Mouse (Mus musculus): Measurements from ENCODE around the gene Adm. TPM values are rescaled to one million over a fixed set of nuclear protein-coding genes. Genes with fewer than 3 reads are reported as not detected.
"Not testable (repeated sequence)": the region's sequence is repeated elsewhere in the genome, so short reads cannot be mapped to it uniquely, and the experiment has no call there.

Adm gene
- 1.4 and 3.2 TPM in 2 replicates for polyA plus RNA-seq (2014; fragmentation: Nextera tagmentation; extraction: Ambion mirVana)

- Histone ChIP-seq H3K36me3 (ENCODE audit: control insufficient read depth, insufficient read depth, low read length) (no peaks in the 10 kb centered on the region), H3K9me3 (ENCODE audit: control insufficient read depth, low read length) (no peaks in the 10 kb centered on the region), H3K4me2 (ENCODE audit: low read length) (peak within 1 kb of the TSS; percentile 73), H3K4me3 (replicated peaks; ENCODE audit: low read depth, low read length) (peak within 1 kb of the TSS; percentile 36), H3K27ac (replicated peaks; ENCODE audit: low read depth, low read length) (no peak within 1 kb of the TSS), H3K27me3 (ENCODE audit: control insufficient read depth, insufficient read depth, low read length) (peaks cover 65% of the 10 kb centered on the region), H3K9ac (replicated peaks; ENCODE audit: low read length) (no peak within 1 kb of the TSS; the same call in 1 of the 2 replicates), H3K4me1 (ENCODE audit: control insufficient read depth, insufficient read depth, low read length) (peaks cover 30% of the 10 kb centered on the region)
- DNase-seq = peak; percentile 75
- no peak; the same call in 1 of the 2 replicates for ATAC-seq (ENCODE audit: low FRiP score, low TSS enrichment)
- 1% methylated on average over 30 of the region's 30 CpGs for WGBS
These were observed at the start of gene Adm for GRCm38 (mm10) chr7:110627486-110628272. Gene Adm, plus strand, starts transcription at chr7:110627661.

GRCm38 (mm10) chr7:110583705-110584104 lies 43.8 kb upstream of the Adm start:
- H3K9ac ChIP-seq (replicated peaks; ENCODE audit: low read length) = no peak overlapping the region
- no peak overlapping the region for H3K27ac ChIP-seq (replicated peaks; ENCODE audit: low read depth, low read length)
- DNase-seq = no peak
- no peak overlapping the region for H3K4me3 ChIP-seq (replicated peaks; ENCODE audit: low read depth, low read length)
- ATAC-seq (ENCODE audit: low FRiP score, low TSS enrichment) = no peak
- no peak overlapping the region for H3K4me2 ChIP-seq (ENCODE audit: low read length)
- no peaks in the 10 kb centered on the region for H3K36me3 ChIP-seq (ENCODE audit: control insufficient read depth, insufficient read depth, low read length)
- H3K4me1 ChIP-seq (ENCODE audit: control insufficient read depth, insufficient read depth, low read length) = no peaks in the 10 kb centered on the region
- H3K9me3 ChIP-seq (ENCODE audit: control insufficient read depth, low read length) = no peaks in the 10 kb centered on the region
- H3K27me3 ChIP-seq (ENCODE audit: control insufficient read depth, insufficient read depth, low read length) = no peaks in the 10 kb centered on the region
- 97% methylated on average over 3 of the region's 3 CpGs for WGBS

GRCm38 (mm10) chr7:110584159-110584558 lies 43.3 kb upstream of the Adm start:
- Histone ChIP-seq H3K36me3 (ENCODE audit: control insufficient read depth, insufficient read depth, low read length) (no peaks in the 10 kb centered on the region), H3K4me2 (ENCODE audit: low read length) (no peak overlapping the region), H3K4me1 (ENCODE audit: control insufficient read depth, insufficient read depth, low read length) (no peaks in the 10 kb centered on the region), H3K27ac (replicated peaks; ENCODE audit: low read depth, low read length) (no peak overlapping the region), H3K9me3 (ENCODE audit: control insufficient read depth, low read length) (no peaks in the 10 kb centered on the region), H3K27me3 (ENCODE audit: control insufficient read depth, insufficient read depth, low read length) (no peaks in the 10 kb centered on the region), H3K9ac (replicated peaks; ENCODE audit: low read length) (no peak overlapping the region), H3K4me3 (replicated peaks; ENCODE audit: low read depth, low read length) (no peak overlapping the region)
- WGBS = 76% methylated on average over 2 of the region's 2 CpGs
- ATAC-seq (ENCODE audit: low FRiP score, low TSS enrichment) (no peak), DNase-seq (no peak)

GRCm38 (mm10) chr7:110585250-110585649 lies 42.2 kb upstream of the Adm start:
- Histone ChIP-seq H3K4me1 (ENCODE audit: control insufficient read depth, insufficient read depth, low read length) (no peaks in the 10 kb centered on the region), H3K4me2 (ENCODE audit: low read length) (no peak overlapping the region), H3K9me3 (ENCODE audit: control insufficient read depth, low read length) (no peaks in the 10 kb centered on the region), H3K27ac (replicated peaks; ENCODE audit: low read depth, low read length) (no peak overlapping the region), H3K9ac (replicated peaks; ENCODE audit: low read length) (no peak overlapping the region), H3K36me3 (ENCODE audit: control insufficient read depth, insufficient read depth, low read length) (no peaks in the 10 kb centered on the region), H3K4me3 (replicated peaks; ENCODE audit: low read depth, low read length) (no peak overlapping the region), H3K27me3 (ENCODE audit: control insufficient read depth, insufficient read depth, low read length) (no peaks in the 10 kb centered on the region)
- DNase-seq = no peak
- 90% methylated on average over 2 of the region's 2 CpGs for WGBS
- no peak for ATAC-seq (ENCODE audit: low FRiP score, low TSS enrichment)

GRCm38 (mm10) chr7:110587721-110588120 lies 39.7 kb upstream of the Adm start:
- Histone ChIP-seq H3K27me3 (ENCODE audit: control insufficient read depth, insufficient read depth, low read length) (no peaks in the 10 kb centered on the region), H3K9me3 (ENCODE audit: control insufficient read depth, low read length) (no peaks in the 10 kb centered on the region), H3K27ac (replicated peaks; ENCODE audit: low read depth, low read length) (no peak overlapping the region), H3K4me2 (ENCODE audit: low read length) (no peak overlapping the region), H3K36me3 (ENCODE audit: control insufficient read depth, insufficient read depth, low read length) (no peaks in the 10 kb centered on the region), H3K9ac (replicated peaks; ENCODE audit: low read length) (no peak overlapping the region), H3K4me1 (ENCODE audit: control insufficient read depth, insufficient read depth, low read length) (no peaks in the 10 kb centered on the region), H3K4me3 (replicated peaks; ENCODE audit: low read depth, low read length) (no peak overlapping the region)
- no peak for ATAC-seq (ENCODE audit: low FRiP score, low TSS enrichment)
- WGBS = 100% methylated on average over 1 of the region's 1 CpGs
- DNase-seq = no peak

GRCm38 (mm10) chr7:110593991-110594390 lies 33.5 kb upstream of the Adm start:
- not testable (repeated sequence) for DNase-seq

GRCm38 (mm10) chr7:110597141-110597540 lies 30.3 kb upstream of the Adm start:
- Histone ChIP-seq H3K36me3 (ENCODE audit: control insufficient read depth, insufficient read depth, low read length) (0 out of 2 replicates have a peak, but pooled peaks cover 4% of the 10 kb centered on the region), H3K4me2 (ENCODE audit: low read length) (no peak overlapping the region), H3K27me3 (ENCODE audit: control insufficient read depth, insufficient read depth, low read length) (no peaks in the 10 kb centered on the region), H3K9ac (replicated peaks; ENCODE audit: low read length) (no peak overlapping the region), H3K9me3 (ENCODE audit: control insufficient read depth, low read length) (no peaks in the 10 kb centered on the region), H3K27ac (replicated peaks; ENCODE audit: low read depth, low read length) (no peak overlapping the region), H3K4me1 (ENCODE audit: control insufficient read depth, insufficient read depth, low read length) (no peaks in the 10 kb centered on the region), H3K4me3 (replicated peaks; ENCODE audit: low read depth, low read length) (no peak overlapping the region)
- ATAC-seq (ENCODE audit: low FRiP score, low TSS enrichment) (no peak), DNase-seq (no peak)
- 93% methylated on average over 1 of the region's 1 CpGs for WGBS

More at GRCm38 (mm10) chr7:110593991-110594390, 33.5 kb upstream of the Adm start:
- H3K9ac ChIP-seq (replicated peaks; ENCODE audit: low read length); ATAC-seq (ENCODE audit: low FRiP score, low TSS enrichment); H3K9me3 ChIP-seq (ENCODE audit: control insufficient read depth, low read length); H3K4me3 ChIP-seq (replicated peaks; ENCODE audit: low read depth, low read length); H3K4me1 ChIP-seq (ENCODE audit: control insufficient read depth, insufficient read depth, low read length); H3K27me3 ChIP-seq (ENCODE audit: control insufficient read depth, insufficient read depth, low read length); H3K36me3 ChIP-seq (ENCODE audit: control insufficient read depth, insufficient read depth, low read length); H3K27ac ChIP-seq (replicated peaks; ENCODE audit: low read depth, low read length); H3K4me2 ChIP-seq (ENCODE audit: low read length): not testable (repeated sequence)
- WGBS = 96% methylated on average over 3 of the region's 3 CpGs

GRCm38 (mm10) chr7:110605476-110605875 lies 22.0 kb upstream of the Adm start:
- DNase-seq = no peak
- 69% methylated on average over 4 of the region's 4 CpGs for WGBS
- H3K9ac ChIP-seq (replicated peaks; ENCODE audit: low read length) = no peak overlapping the region
- H3K4me1 ChIP-seq (ENCODE audit: control insufficient read depth, insufficient read depth, low read length) = no peaks in the 10 kb centered on the region
- H3K36me3 ChIP-seq (ENCODE audit: control insufficient read depth, insufficient read depth, low read length) = no peaks in the 10 kb centered on the region
- no peak for ATAC-seq (ENCODE audit: low FRiP score, low TSS enrichment)
- no peaks in the 10 kb centered on the region for H3K27me3 ChIP-seq (ENCODE audit: control insufficient read depth, insufficient read depth, low read length)
- no peak overlapping the region for H3K27ac ChIP-seq (replicated peaks; ENCODE audit: low read depth, low read length)
- no peak overlapping the region for H3K4me2 ChIP-seq (ENCODE audit: low read length)
- no peak overlapping the region for H3K4me3 ChIP-seq (replicated peaks; ENCODE audit: low read depth, low read length)
- H3K9me3 ChIP-seq (ENCODE audit: control insufficient read depth, low read length) = no peaks in the 10 kb centered on the region

- WGBS = 100% methylated on average over 1 of the region's 1 CpGs
- Histone ChIP-seq H3K9me3 (ENCODE audit: control insufficient read depth, low read length) (no peaks in the 10 kb centered on the region), H3K4me2 (ENCODE audit: low read length) (no peak overlapping the region), H3K4me3 (replicated peaks; ENCODE audit: low read depth, low read length) (no peak overlapping the region), H3K27ac (replicated peaks; ENCODE audit: low read depth, low read length) (no peak overlapping the region), H3K4me1 (ENCODE audit: control insufficient read depth, insufficient read depth, low read length) (0 out of 2 replicates have a peak, but pooled peaks cover under 1% of the 10 kb centered on the region), H3K27me3 (ENCODE audit: control insufficient read depth, insufficient read depth, low read length) (no peaks in the 10 kb centered on the region), H3K36me3 (ENCODE audit: control insufficient read depth, insufficient read depth, low read length) (no peaks in the 10 kb centered on the region), H3K9ac (replicated peaks; ENCODE audit: low read length) (no peak overlapping the region)
- ATAC-seq (ENCODE audit: low FRiP score, low TSS enrichment) = no peak
- no peak for DNase-seq
These were observed 20.6 kb upstream of the Adm start for GRCm38 (mm10) chr7:110606906-110607305.
